9 mouse cellular contexts compared by ENCODE assay signal in genomic region chr5:122059060-122060017, GRCm38 (mm10). TPM values are rescaled to one million over a fixed set of nuclear protein-coding genes. Genes with fewer than 3 reads are reported as not detected.
DNase-seq lines count a peak whose midpoint lies in the region; ATAC-seq and TF ChIP-seq lines count a peak whose summit lies in the region.
"Had no signal": no experiment of that assay in that cellular context is flagged by ENCODE, and none has a peak within 500 bp of the region (broad histone marks: within the 10 kb centered on the region; RNA-seq: fewer than 3 reads in every experiment).

No protein-coding gene starts in this region.

- DNase-seq in testis, postnatal 14 days (ENCODE audit: low spot score), result no peak
- DNase-seq in cerebellum, postnatal 14 days, result peak; percentile 84 to 85
- peak; percentile 49 for DNase-seq in gastrocnemius, postnatal 14 days
- peak; percentile 57 for DNase-seq in induced T-regulatory cell, adult 2 months (ENCODE audit: low read depth)
- peak; percentile 69 for DNase-seq in liver, postnatal 0 days

- no peak overlapping the region for H3K9ac ChIP-seq in liver, postnatal 0 days (replicated peaks)
- no peak overlapping the region for H3K9ac ChIP-seq in neural tube, embryonic 12.5 days

- intact Hi-C loops in gastrocnemius, postnatal 14 days (cut with DNase I; ENCODE audit: low total_unique reads), result loop anchor here (10.0 kb wide), 2 partner anchors 115 to 185 kb away; no protein-coding TSS in a partner anchor

- TF ChIP-seq POLR2A in testis, adult 2 months (IDR thresholded peaks at IDR 0.05; ENCODE audit: control insufficient read depth, low read depth, low read length), result no peak

- ATAC-seq in liver, postnatal 0 days, result peak; percentile 47; the same call in 1 of the 2 replicates
- no peak for ATAC-seq in neural tube, embryonic 12.5 days (ENCODE audit: low FRiP score, low read depth)
- no peak for ATAC-seq in inflammation-experienced regulatory T-cells, adult 6 months

- 22% methylated on average over 39 of the region's 39 CpGs for WGBS in liver, postnatal 0 days (ENCODE audit: insufficient replicate concordance)
- WGBS in neural tube, embryonic 12.5 days, result 29% methylated on average over 39 of the region's 39 CpGs

- peak overlapping the region; percentile 68 for H3K4me2 ChIP-seq in liver, postnatal 0 days (ENCODE audit: low read depth, low read length)
- peak overlapping the region; percentile 48 for H3K4me2 ChIP-seq in neural tube, embryonic 12.5 days (replicated peaks)

- peaks cover 24% of the 10 kb centered on the region for H3K4me1 ChIP-seq in testis, adult 2 months (ENCODE audit: control insufficient read depth, insufficient read depth, low read length)
- peaks cover 6% of the 10 kb centered on the region; the same call in 1 of the 2 replicates for H3K4me1 ChIP-seq in liver, postnatal 0 days (ENCODE audit: insufficient read depth)
- H3K4me1 ChIP-seq in neural tube, embryonic 12.5 days, result peaks cover 27% of the 10 kb centered on the region

- no peak for TF ChIP-seq EP300 in liver, postnatal 0 days (IDR thresholded peaks at IDR 0.05; ENCODE audit: low read depth)

- H3K4me3 ChIP-seq in testis, adult 2 months (ENCODE audit: control insufficient read depth, low read depth, low read length), result peak overlapping the region; percentile 62
- H3K4me3 ChIP-seq in liver, postnatal 0 days (ENCODE audit: low read depth, low read length), result peak overlapping the region; percentile 20; the same call in 1 of the 2 replicates
- no peak overlapping the region for H3K4me3 ChIP-seq in neural tube, embryonic 12.5 days
- H3K4me3 ChIP-seq: erythroblast, embryonic 14.5 days had no signal

- no peaks in the 10 kb centered on the region for H3K36me3 ChIP-seq in testis, adult 2 months (ENCODE audit: control insufficient read depth, insufficient read depth, low read length)
- no peaks in the 10 kb centered on the region for H3K36me3 ChIP-seq in liver, postnatal 0 days (replicated peaks; ENCODE audit: insufficient read depth, low read length)
- no peaks in the 10 kb centered on the region for H3K36me3 ChIP-seq in neural tube, embryonic 12.5 days

- H3K27ac ChIP-seq in testis, adult 2 months (ENCODE audit: control insufficient read depth, insufficient read depth, low read depth, low read length), result no peak overlapping the region
- H3K27ac ChIP-seq in liver, postnatal 0 days (ENCODE audit: low read depth), result no peak overlapping the region
- H3K27ac ChIP-seq in neural tube, embryonic 12.5 days, result no peak overlapping the region

- peak; percentile 85 for TF ChIP-seq CTCF in testis, adult 2 months (IDR thresholded peaks at IDR 0.05; ENCODE audit: control insufficient read depth, insufficient read depth, insufficient replicate concordance, low read depth, low read length)
- TF ChIP-seq CTCF in liver, postnatal 0 days (IDR thresholded peaks at IDR 0.05; ENCODE audit: low read depth), result peak; percentile 86

- H3K27me3 ChIP-seq in testis, adult 2 months (ENCODE audit: control insufficient read depth, insufficient read depth, low read length), result no peaks in the 10 kb centered on the region
- no peaks in the 10 kb centered on the region for H3K27me3 ChIP-seq in liver, postnatal 0 days (ENCODE audit: insufficient read depth, low read length)
- H3K27me3 ChIP-seq in neural tube, embryonic 12.5 days (replicated peaks), result no peaks in the 10 kb centered on the region

- no peaks in the 10 kb centered on the region for H3K9me3 ChIP-seq in liver, postnatal 0 days (ENCODE audit: low read length)
- H3K9me3 ChIP-seq in neural tube, embryonic 12.5 days, result peaks cover 6% of the 10 kb centered on the region; the same call in 1 of the 2 replicates

RNA-seq across cellular contexts. Expression of gene Cux2, which starts 9.4 kb away (rescaled TPM):
- 7.5 and 9.1 TPM in 2 replicates for polyA plus RNA-seq in testis, adult 2 months (2012; rRNA removed)
- total RNA-seq in gastrocnemius, postnatal 14 days (2021), result 1 to 10 TPM; 1.1 to 1.6 TPM
- polyA plus RNA-seq in liver, postnatal 0 days (2015; fragmentation: Nextera tagmentation; extraction: Ambion mirVana), result 3.5 and 3.6 TPM in 2 replicates
- 24.2 and 25.0 TPM in 2 replicates for polyA plus RNA-seq in neural tube, embryonic 12.5 days (2016; fragmentation: Nextera tagmentation; extraction: Ambion mirVana)
- polyA plus RNA-seq in inflammation-experienced regulatory T-cells, adult 6 months (2017; shearing (Covaris generic)), result under 1 TPM in 1 of 3 experiments, not detected in 2; 0.09 TPM

RNA-seq across cellular contexts. Expression of gene Myl2, which starts 41.4 kb away (rescaled TPM):
- polyA plus RNA-seq in testis, adult 2 months (2012; rRNA removed), result 1.4 and 1.5 TPM in 2 replicates
- 1,000 to 10,000 TPM in 1 of 2 experiments, 100 to 1,000 TPM in 1; 675 to 1,272 TPM for total RNA-seq in gastrocnemius, postnatal 14 days (2021)
- 0.66 and 7.2 TPM in 2 replicates for polyA plus RNA-seq in liver, postnatal 0 days (2015; fragmentation: Nextera tagmentation; extraction: Ambion mirVana)
- 0.80 and 6.0 TPM in 2 replicates for polyA plus RNA-seq in neural tube, embryonic 12.5 days (2016; fragmentation: Nextera tagmentation; extraction: Ambion mirVana)
- polyA plus RNA-seq in inflammation-experienced regulatory T-cells, adult 6 months (2017; shearing (Covaris generic)), result under 1 TPM in 1 of 3 experiments, not detected in 2; 0.41 TPM
- polyA plus RNA-seq: erythroblast, embryonic 14.5 days had no signal
